8 mouse cellular contexts compared by ENCODE assay signal in genomic region chr19:4113186-4113805, GRCm38 (mm10). TPM values are rescaled to one million over a fixed set of nuclear protein-coding genes. Genes with fewer than 3 reads are reported as not detected.
DNase-seq lines count a peak whose midpoint lies in the region; ATAC-seq and TF ChIP-seq lines count a peak whose summit lies in the region.

No protein-coding gene starts in this region.

- peak; percentile 43 for DNase-seq in forebrain, postnatal 0 days
- DNase-seq in cerebellum, postnatal 25 days = peak; percentile 99
- peak; percentile 91 to 92 for DNase-seq in kidney, postnatal 36 days
- no peak for DNase-seq in liver, embryonic 13.5 days
- peak; percentile 81 to 86 for DNase-seq in right cerebral cortex, adult 2 months (ENCODE audit: low spot score in 2 of 2)
- no peak for DNase-seq in neural tube, embryonic 10.5 days (ENCODE audit: extremely low spot score, low spot score)

- no peaks in the 10 kb centered on the region for H3K9me3 ChIP-seq in forebrain, postnatal 0 days (ENCODE audit: low read length)
- no peaks in the 10 kb centered on the region for H3K9me3 ChIP-seq in forebrain, embryonic 16.5 days (ENCODE audit: control insufficient read depth, low read length)
- no peaks in the 10 kb centered on the region for H3K9me3 ChIP-seq in heart, embryonic 12.5 days (replicated peaks)
- H3K9me3 ChIP-seq in liver, embryonic 13.5 days (replicated peaks) = no peaks in the 10 kb centered on the region

- H3K4me1 ChIP-seq in forebrain, postnatal 0 days (ENCODE audit: insufficient read depth) = no peaks in the 10 kb centered on the region
- no peaks in the 10 kb centered on the region; the same call in 1 of the 2 replicates for H3K4me1 ChIP-seq in forebrain, embryonic 16.5 days (replicated peaks; ENCODE audit: control insufficient read depth, insufficient read depth, low read length)
- peaks cover 13% of the 10 kb centered on the region for H3K4me1 ChIP-seq in heart, embryonic 12.5 days (replicated peaks)
- H3K4me1 ChIP-seq in liver, embryonic 13.5 days (replicated peaks) = peaks cover 33% of the 10 kb centered on the region

- H3K27ac ChIP-seq in forebrain, postnatal 0 days (ENCODE audit: low read depth, low read length) = no peak overlapping the region
- H3K27ac ChIP-seq in forebrain, embryonic 16.5 days (ENCODE audit: low read length) = no peak overlapping the region
- H3K27ac ChIP-seq in heart, embryonic 12.5 days (ENCODE audit: poor library complexity, severe bottlenecking) = peak overlapping the region; percentile 35; the same call in 1 of the 2 replicates
- H3K27ac ChIP-seq in liver, embryonic 13.5 days = peak overlapping the region; percentile 74

- H3K27me3 ChIP-seq in forebrain, postnatal 0 days (ENCODE audit: insufficient read depth, low read length) = no peaks in the 10 kb centered on the region
- H3K27me3 ChIP-seq in forebrain, embryonic 16.5 days (replicated peaks; ENCODE audit: control insufficient read depth, insufficient read depth, low read length) = no peaks in the 10 kb centered on the region
- H3K27me3 ChIP-seq in heart, embryonic 12.5 days (replicated peaks) = no peaks in the 10 kb centered on the region
- no peaks in the 10 kb centered on the region for H3K27me3 ChIP-seq in liver, embryonic 13.5 days

- H3K4me2 ChIP-seq in forebrain, postnatal 0 days (ENCODE audit: low read depth) = no peak overlapping the region
- H3K4me2 ChIP-seq in forebrain, embryonic 16.5 days (ENCODE audit: low read length) = no peak overlapping the region
- no peak overlapping the region for H3K4me2 ChIP-seq in heart, embryonic 12.5 days
- peak overlapping the region; percentile 51 for H3K4me2 ChIP-seq in liver, embryonic 13.5 days

- no peak overlapping the region for H3K4me3 ChIP-seq in forebrain, postnatal 0 days (ENCODE audit: low read depth, low read length)
- no peak overlapping the region for H3K4me3 ChIP-seq in forebrain, embryonic 16.5 days (replicated peaks; ENCODE audit: low read length)
- H3K4me3 ChIP-seq in heart, embryonic 12.5 days = no peak overlapping the region
- H3K4me3 ChIP-seq in liver, embryonic 13.5 days (replicated peaks) = peak overlapping the region; percentile 22

- peaks cover 74% of the 10 kb centered on the region for H3K36me3 ChIP-seq in forebrain, postnatal 0 days (ENCODE audit: insufficient read depth)
- peaks cover 16% of the 10 kb centered on the region for H3K36me3 ChIP-seq in forebrain, embryonic 16.5 days (ENCODE audit: control insufficient read depth, insufficient read depth)
- peaks cover 73% of the 10 kb centered on the region for H3K36me3 ChIP-seq in heart, embryonic 12.5 days
- peaks cover 51% of the 10 kb centered on the region for H3K36me3 ChIP-seq in liver, embryonic 13.5 days

- H3K9ac ChIP-seq in forebrain, postnatal 0 days = no peak overlapping the region
- no peak overlapping the region for H3K9ac ChIP-seq in forebrain, embryonic 16.5 days (replicated peaks; ENCODE audit: low read depth, low read length)
- no peak overlapping the region for H3K9ac ChIP-seq in heart, embryonic 12.5 days
- peak overlapping the region; percentile 63 for H3K9ac ChIP-seq in liver, embryonic 13.5 days

- ATAC-seq in forebrain, postnatal 0 days = 0 out of 2 replicates have a peak, but pooled peaks have one; percentile 28
- ATAC-seq in forebrain, embryonic 16.5 days = no peak
- ATAC-seq in heart, embryonic 12.5 days (ENCODE audit: insufficient number of reproducible peaks, low FRiP score) = 0 out of 2 replicates have a peak, but pooled peaks have one; percentile 16
- ATAC-seq in liver, embryonic 13.5 days (ENCODE audit: low read depth) = peak; percentile 81

- 73% methylated on average over 13 of the region's 13 CpGs for WGBS in forebrain, postnatal 0 days
- 76% methylated on average over 13 of the region's 13 CpGs for WGBS in forebrain, embryonic 16.5 days
- WGBS in heart, embryonic 12.5 days = 66% methylated on average over 13 of the region's 13 CpGs
- 28% methylated on average over 13 of the region's 13 CpGs for WGBS in liver, embryonic 13.5 days (ENCODE audit: insufficient replicate concordance)

- TF ChIP-seq CTCF in forebrain, postnatal 0 days (IDR thresholded peaks at IDR 0.05; ENCODE audit: low read depth) = no peak

RNA-seq across cellular contexts. Expression of gene Aip, which starts 12.4 kb away (rescaled TPM):
- 25.8 and 33.9 TPM in 2 replicates for total RNA-seq in forebrain, postnatal 0 days (2014; rRNA removed)
- 85.7 and 86.2 TPM in 2 replicates for polyA plus RNA-seq in forebrain, postnatal 0 days (2015; fragmentation: Nextera tagmentation; extraction: Ambion mirVana)
- polyA plus RNA-seq in forebrain, embryonic 16.5 days (2015; fragmentation: Nextera tagmentation; extraction: Ambion mirVana) = 91.4 and 91.6 TPM in 2 replicates
- polyA plus RNA-seq in heart, embryonic 12.5 days (2016; fragmentation: Nextera tagmentation; extraction: Ambion mirVana) = 80.4 and 82.6 TPM in 2 replicates
- polyA plus RNA-seq in liver, embryonic 13.5 days (2015; fragmentation: Nextera tagmentation; extraction: Ambion mirVana) = 37.7 and 38.9 TPM in 2 replicates

RNA-seq across cellular contexts. Expression of gene Pitpnm1, which starts 13.5 kb away (rescaled TPM):
- 108 and 127 TPM in 2 replicates for total RNA-seq in forebrain, postnatal 0 days (2014; rRNA removed)
- 68.8 and 82.9 TPM in 2 replicates for polyA plus RNA-seq in forebrain, postnatal 0 days (2015; fragmentation: Nextera tagmentation; extraction: Ambion mirVana)
- 49.6 and 75.5 TPM in 2 replicates for polyA plus RNA-seq in forebrain, embryonic 16.5 days (2015; fragmentation: Nextera tagmentation; extraction: Ambion mirVana)
- 23.3 and 23.5 TPM in 2 replicates for polyA plus RNA-seq in heart, embryonic 12.5 days (2016; fragmentation: Nextera tagmentation; extraction: Ambion mirVana)
- 2.8 and 3.1 TPM in 2 replicates for polyA plus RNA-seq in liver, embryonic 13.5 days (2015; fragmentation: Nextera tagmentation; extraction: Ambion mirVana)

RNA-seq across cellular contexts. Expression of gene Cdk2ap2, which starts 16.3 kb away (rescaled TPM):
- total RNA-seq in forebrain, postnatal 0 days (2014; rRNA removed) = 34.4 and 35.4 TPM in 2 replicates
- polyA plus RNA-seq in forebrain, postnatal 0 days (2015; fragmentation: Nextera tagmentation; extraction: Ambion mirVana) = 59.9 and 65.4 TPM in 2 replicates
- polyA plus RNA-seq in forebrain, embryonic 16.5 days (2015; fragmentation: Nextera tagmentation; extraction: Ambion mirVana) = 76.6 and 80.3 TPM in 2 replicates
- polyA plus RNA-seq in heart, embryonic 12.5 days (2016; fragmentation: Nextera tagmentation; extraction: Ambion mirVana) = 54.4 and 57.6 TPM in 2 replicates
- 94.3 and 94.7 TPM in 2 replicates for polyA plus RNA-seq in liver, embryonic 13.5 days (2015; fragmentation: Nextera tagmentation; extraction: Ambion mirVana)

RNA-seq across cellular contexts. Expression of gene Gpr152, which starts 26.3 kb away (rescaled TPM):
- 0.19 and 0.23 TPM in 2 replicates for total RNA-seq in forebrain, postnatal 0 days (2014; rRNA removed)
- not detected in 2 replicates for polyA plus RNA-seq in forebrain, postnatal 0 days (2015; fragmentation: Nextera tagmentation; extraction: Ambion mirVana)
- not detected in 2 replicates for polyA plus RNA-seq in forebrain, embryonic 16.5 days (2015; fragmentation: Nextera tagmentation; extraction: Ambion mirVana)
- not detected in 2 replicates for polyA plus RNA-seq in heart, embryonic 12.5 days (2016; fragmentation: Nextera tagmentation; extraction: Ambion mirVana)
- 0.02 TPM in 1 of 2 replicates, not detected in the other for polyA plus RNA-seq in liver, embryonic 13.5 days (2015; fragmentation: Nextera tagmentation; extraction: Ambion mirVana)

RNA-seq across cellular contexts. Expression of gene Cabp4, which starts 30.5 kb away (rescaled TPM):
- not detected in 2 replicates for total RNA-seq in forebrain, postnatal 0 days (2014; rRNA removed)
- 0.06 and 0.08 TPM in 2 replicates for polyA plus RNA-seq in forebrain, postnatal 0 days (2015; fragmentation: Nextera tagmentation; extraction: Ambion mirVana)
- polyA plus RNA-seq in forebrain, embryonic 16.5 days (2015; fragmentation: Nextera tagmentation; extraction: Ambion mirVana) = 0.22 TPM in 1 of 2 replicates, not detected in the other
- 0.13 TPM in 1 of 2 replicates, not detected in the other for polyA plus RNA-seq in heart, embryonic 12.5 days (2016; fragmentation: Nextera tagmentation; extraction: Ambion mirVana)
- 0.07 and 0.13 TPM in 2 replicates for polyA plus RNA-seq in liver, embryonic 13.5 days (2015; fragmentation: Nextera tagmentation; extraction: Ambion mirVana)

Comparison
In these comparisons a context has a peak if more than half of its experiments do, and no peak if none do; other contexts are left out.
1. DNase-seq: peak in forebrain, postnatal 0 days (single experiment), cerebellum, postnatal 25 days (2 of 2), kidney, postnatal 36 days (2 of 2) and right cerebral cortex, adult 2 months (2 of 2); none in liver, embryonic 13.5 days (single experiment) and neural tube, embryonic 10.5 days (single experiment).
2. H3K27ac ChIP-seq: peak in heart, embryonic 12.5 days (single experiment) and liver, embryonic 13.5 days (single experiment); none in forebrain, postnatal 0 days (single experiment) and forebrain, embryonic 16.5 days (single experiment).